Mouse (Mus musculus) liver, postnatal 0 days (tissue): ENCODE measurements around the gene Bmyc. TPM values are rescaled to one million over a fixed set of nuclear protein-coding genes. Genes with fewer than 3 reads are reported as not detected.

ENCODE experiments used
- ATAC-seq: fragments of 200-750 bp; cut with Nextera tagmentation; 2 replicates; pipeline ENCODE4 v1.8.0; 2017; ENCODE audit warnings: mild to moderate bottlenecking, moderate library complexity
- DNase-seq: peaks from one replicate; pipeline ENCODE4 v3.0.0-alpha.2; 2016
- H3K27ac ChIP-seq: fragments of 300-500 bp; sonication (generic); 2 replicates; pipeline ENCODE4 v1.5.1; 2014; ENCODE audit warnings: antibody characterized with exemption, moderate library complexity, mild to moderate bottlenecking, low read depth
- H3K27me3 ChIP-seq: fragments of 300-500 bp; sonication (generic); 2 replicates; pipeline ENCODE4 v1.6.1; 2014; ENCODE audit warnings: low read length, control low read depth, mixed read lengths; ENCODE audit not compliant: insufficient read depth
- H3K36me3 ChIP-seq: fragments of 300-500 bp; sonication (generic); replicated peaks from 2 replicates; pipeline ENCODE4 v1.6.1; 2014; ENCODE audit warnings: mild to moderate bottlenecking, control low read depth, low read length, moderate library complexity, mixed read lengths; ENCODE audit not compliant: insufficient read depth
- H3K4me1 ChIP-seq: fragments of 300-500 bp; sonication (generic); 2 replicates; pipeline ENCODE4 v1.6.1; 2014; ENCODE audit warnings: antibody characterized with exemption, mild to moderate bottlenecking, control low read depth; ENCODE audit not compliant: insufficient read depth
- H3K4me2 ChIP-seq: fragments of 300-500 bp; sonication (generic); 2 replicates; pipeline ENCODE4 v1.6.1; 2014; ENCODE audit warnings: low read depth, mild to moderate bottlenecking, low read length, moderate library complexity, mixed read lengths
- H3K4me3 ChIP-seq: fragments of 300-500 bp; sonication (generic); 2 replicates; pipeline ENCODE4 v1.5.1; 2014; ENCODE audit warnings: low read depth, low read length
- H3K9ac ChIP-seq: fragments of 300-500 bp; sonication (generic); replicated peaks from 2 replicates; pipeline ENCODE4 v1.6.1; 2014; ENCODE audit warnings: mild to moderate bottlenecking, moderate library complexity
- H3K9me3 ChIP-seq: fragments of 300-500 bp; sonication (generic); 2 replicates; pipeline ENCODE4 v1.6.1; 2016; ENCODE audit warnings: mild to moderate bottlenecking, control low read depth, low read length, mixed read lengths
- CTCF ChIP-seq: sonication (generic); IDR thresholded peaks from 2 replicates; pipeline ENCODE4 v1.5.1; 2016; ENCODE audit warnings: antibody characterized with exemption, low read depth
- EP300 ChIP-seq: IDR thresholded peaks from 2 replicates; pipeline ENCODE4 v1.6.1; 2016; ENCODE audit warnings: antibody characterized with exemption, low read depth, mild to moderate bottlenecking
- WGBS: fragments of 180-500 bp; shearing (Covaris S2); extraction: QIAGEN DNeasy Blood & Tissue Kit; methylation state at CpG from one replicate; pipeline ENCODE4 v1.1.7; 2014; ENCODE audit not compliant: insufficient replicate concordance; 5-methylcytosine and 5-hydroxymethylcytosine counted together
- polyA plus RNA-seq: library from polyadenylated mRNA; unstranded; fragments of >200 nt; fragmentation: Nextera tagmentation; extraction: Ambion mirVana; gene quantifications from 2 replicates; pipeline ENCODE4 v1.2.1, GENCODE M21; 2015

Gene Bmyc
- polyA plus RNA-seq, 1 experiment from 2014 or later, result 10.1 TPM

DNA sequence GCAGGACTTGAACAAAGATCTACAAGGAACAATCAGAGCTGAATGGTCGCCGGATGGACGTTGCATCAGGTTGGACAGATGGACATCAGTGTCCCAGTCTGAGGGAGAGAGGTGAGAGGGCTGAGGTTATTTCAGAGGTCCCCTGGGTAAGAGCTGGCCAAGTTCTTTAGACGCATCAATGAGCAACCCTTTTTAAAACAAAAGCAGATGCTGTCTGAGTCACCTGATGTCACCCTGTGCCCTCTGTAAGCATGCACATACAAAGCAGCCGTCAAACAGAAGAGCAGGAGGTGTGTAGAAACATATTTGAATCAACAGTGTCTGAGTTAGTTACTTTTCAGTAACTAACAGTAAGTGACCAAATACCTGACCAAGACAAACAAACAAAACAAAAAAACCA, 42.4 kb upstream of the Bmyc start:
- DNase-seq (no peak), ATAC-seq (no peak)
- Histone ChIP-seq H3K4me2 (no peak overlapping the region), H3K4me3 (no peak overlapping the region), H3K36me3 (no peaks in the 10 kb centered on the region), H3K27me3 (no peaks in the 10 kb centered on the region), H3K27ac (no peak overlapping the region), H3K9ac (no peak overlapping the region), H3K4me1 (no peaks in the 10 kb centered on the region), H3K9me3 (no peaks in the 10 kb centered on the region)
- WGBS, result 75% methylated on average over 5 of the region's 5 CpGs
- TF ChIP-seq CTCF, result no peak
- TF ChIP-seq EP300, result no peak

- H3K36me3 ChIP-seq, result no peaks in the 10 kb centered on the region
- no peak overlapping the region for H3K4me3 ChIP-seq
- H3K27ac ChIP-seq, result no peak overlapping the region
- DNase-seq (no peak), ATAC-seq (no peak)
- H3K4me1 ChIP-seq, result no peaks in the 10 kb centered on the region
- no peak overlapping the region for H3K4me2 ChIP-seq
- H3K9me3 ChIP-seq, result no peaks in the 10 kb centered on the region
- H3K27me3 ChIP-seq, result no peaks in the 10 kb centered on the region
- no peak for TF ChIP-seq EP300
- TF ChIP-seq CTCF, result no peak
- no peak overlapping the region for H3K9ac ChIP-seq
- 55% methylated on average over 1 of the region's 1 CpGs for WGBS
Measured at GRCm38 (mm10) chr2:25666516-25666915, 40.0 kb upstream of the Bmyc start.

DNA sequence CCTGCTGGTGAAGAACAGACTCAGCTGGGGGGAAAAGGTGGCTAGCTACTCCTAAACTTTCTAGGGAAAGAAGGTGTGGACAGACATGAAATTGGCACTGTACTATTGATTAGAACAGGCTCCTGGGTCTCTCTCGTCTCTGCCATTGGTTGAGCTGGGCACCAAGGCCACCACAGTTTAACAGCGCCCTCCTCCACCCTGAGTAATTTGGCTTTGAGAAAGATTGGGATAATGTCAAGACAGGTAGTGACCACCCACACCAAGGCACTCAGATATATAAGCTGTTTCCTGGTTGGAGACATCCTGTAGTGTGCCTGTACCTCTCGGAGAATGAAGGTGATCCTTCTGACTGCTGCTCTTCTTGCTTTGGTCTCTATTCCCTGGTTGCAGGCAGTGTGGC, 30.1 kb upstream of the Bmyc start, which contains the start of gene Lcn6:
TSS of gene Lcn6 (plus strand) at position 301 of the 400 bp plus-strand sequence.
- no peak for TF ChIP-seq EP300
- no peak for TF ChIP-seq CTCF
- H3K36me3 ChIP-seq, result no peaks in the 10 kb centered on the region
- no peak for ATAC-seq
- no peak within 1 kb of the TSS for H3K27ac ChIP-seq
- no peak within 1 kb of the TSS for H3K4me2 ChIP-seq
- H3K27me3 ChIP-seq, result no peaks in the 10 kb centered on the region
- DNase-seq, result no peak
- H3K9ac ChIP-seq, result no peak within 1 kb of the TSS
- no peaks in the 10 kb centered on the region for H3K4me1 ChIP-seq
- H3K4me3 ChIP-seq, result no peak within 1 kb of the TSS
- WGBS, result 79% methylated on average over 3 of the region's 3 CpGs
- no peaks in the 10 kb centered on the region for H3K9me3 ChIP-seq

DNA sequence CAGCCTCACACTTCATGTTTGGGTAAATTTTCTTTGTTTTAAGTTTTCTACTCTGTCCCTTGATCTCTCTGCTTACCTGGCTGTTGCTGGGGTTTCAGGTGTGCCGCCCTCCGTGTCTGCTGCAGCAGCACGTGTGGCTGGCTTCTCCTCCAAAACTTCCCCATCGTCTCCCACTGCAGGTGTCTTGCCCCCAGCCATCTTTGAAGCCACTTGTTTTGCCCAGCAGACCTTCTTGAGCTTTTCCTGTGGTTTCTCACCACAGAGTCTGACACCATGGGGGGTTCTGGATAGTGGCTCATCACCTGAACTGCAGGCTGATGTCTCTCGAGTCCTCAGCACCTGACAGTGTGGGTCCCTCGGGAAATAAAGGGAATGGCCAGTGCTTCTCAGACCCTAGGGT, 27.0 kb upstream of the Bmyc start:
- 61% methylated on average over 6 of the region's 6 CpGs for WGBS
- Histone ChIP-seq H3K9ac (no peak overlapping the region), H3K4me1 (no peaks in the 10 kb centered on the region), H3K9me3 (no peaks in the 10 kb centered on the region), H3K4me2 (no peak overlapping the region), H3K27me3 (no peaks in the 10 kb centered on the region), H3K4me3 (no peak overlapping the region), H3K27ac (no peak overlapping the region), H3K36me3 (no peaks in the 10 kb centered on the region)
- no peak for TF ChIP-seq EP300
- no peak for TF ChIP-seq CTCF
- ATAC-seq (no peak), DNase-seq (no peak)

- H3K9ac ChIP-seq, result no peak within 1 kb of the TSS
- H3K4me1 ChIP-seq, result no peaks in the 10 kb centered on the region
- H3K4me3 ChIP-seq, result no peak within 1 kb of the TSS
- no peak within 1 kb of the TSS for H3K4me2 ChIP-seq
- DNase-seq (no peak), ATAC-seq (no peak)
- 49% methylated on average over 2 of the region's 2 CpGs for WGBS
- no peaks in the 10 kb centered on the region for H3K27me3 ChIP-seq
- no peak for TF ChIP-seq CTCF
- no peak for TF ChIP-seq EP300
- H3K36me3 ChIP-seq, result no peaks in the 10 kb centered on the region
- H3K27ac ChIP-seq, result no peak within 1 kb of the TSS
- no peaks in the 10 kb centered on the region for H3K9me3 ChIP-seq
Measured at GRCm38 (mm10) chr2:25682426-25682825, 24.1 kb upstream of the Bmyc start, which contains the start of gene Lcn10. Gene Lcn10 (plus strand): TSS chr2:25682726.

DNA sequence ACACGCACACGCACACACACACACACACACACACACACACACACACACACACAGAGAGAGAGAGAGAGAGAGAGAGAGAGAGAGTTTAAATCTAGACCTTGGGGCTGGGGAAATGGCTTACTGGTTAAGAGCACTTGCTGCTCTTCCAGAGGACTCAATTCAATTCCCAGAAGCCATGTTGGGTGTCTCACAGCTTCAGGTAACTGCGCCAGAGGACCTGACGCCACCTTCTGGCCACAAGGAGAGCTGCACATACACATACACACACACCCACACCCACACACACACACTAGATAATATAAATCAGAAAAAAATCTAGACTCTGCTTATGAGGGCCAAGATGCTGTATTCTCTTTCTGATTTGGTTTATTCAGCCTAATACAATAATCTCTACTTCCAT, 19.6 kb upstream of the Bmyc start:
- DNase-seq (no peak), ATAC-seq (no peak)
- no peaks in the 10 kb centered on the region for H3K27me3 ChIP-seq
- TF ChIP-seq CTCF (peak; percentile 19), EP300 (no peak)
- no peak overlapping the region for H3K4me3 ChIP-seq
- no peak overlapping the region for H3K4me2 ChIP-seq
- H3K27ac ChIP-seq, result no peak overlapping the region
- no peak overlapping the region for H3K9ac ChIP-seq
- no peaks in the 10 kb centered on the region for H3K9me3 ChIP-seq
- H3K36me3 ChIP-seq, result no peaks in the 10 kb centered on the region
- WGBS, result 58% methylated on average over 4 of the region's 4 CpGs
- no peaks in the 10 kb centered on the region for H3K4me1 ChIP-seq

DNA sequence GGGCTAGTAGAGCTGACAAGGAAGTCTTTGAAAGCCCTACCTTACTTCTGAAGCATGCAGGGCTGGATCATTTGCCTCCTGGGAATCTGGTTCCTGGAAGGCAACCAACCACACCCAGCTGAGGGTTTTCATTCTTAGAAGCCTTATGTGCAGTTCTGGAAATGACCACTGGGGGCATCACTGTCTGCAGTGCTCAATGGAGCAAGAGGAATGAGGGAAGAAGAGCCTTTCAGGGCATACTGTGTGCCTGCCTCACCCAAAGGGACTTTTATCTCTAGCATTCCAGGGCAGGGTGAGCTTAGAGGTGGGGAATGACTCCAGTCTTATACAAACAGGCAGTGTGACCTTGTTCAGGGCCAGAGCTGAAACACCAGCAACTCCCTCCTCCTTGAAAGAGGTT, 11.9 kb upstream of the Bmyc start:
- Histone ChIP-seq H3K9ac (no peak overlapping the region), H3K4me3 (no peak overlapping the region), H3K36me3 (no peaks in the 10 kb centered on the region), H3K4me2 (no peak overlapping the region), H3K4me1 (no peaks in the 10 kb centered on the region), H3K27ac (no peak overlapping the region), H3K27me3 (no peaks in the 10 kb centered on the region), H3K9me3 (no peaks in the 10 kb centered on the region)
- DNase-seq (peak; percentile 69), ATAC-seq (no peak)
- no peak for TF ChIP-seq EP300
- TF ChIP-seq CTCF, result peak; percentile 82
